Mouse (Mus musculus) heart, embryonic 13.5 days (tissue): ENCODE measurements at regions not wholly inside any gene's neighbourhood (a gene's known extent, or its start where the extent isn't known, plus 50 kb on each side); places are given as distances from the start of the nearest gene placed in this dataset.
"Not testable (repeated sequence)": the region's sequence is repeated elsewhere in the genome, so short reads cannot be mapped to it uniquely, and the experiment has no call there.

Source experiments
- ATAC-seq: fragments of 200-750 bp; cut with Nextera tagmentation; 2 replicates; pipeline ENCODE4 v1.8.0; 2017; ENCODE audit warnings: moderate TSS enrichment; ENCODE audit not compliant: insufficient number of reproducible peaks, low FRiP score, low TSS enrichment; ENCODE audit errors: extremely low read depth
- H3K27ac ChIP-seq: fragments of 300-500 bp; sonication (generic); replicated peaks from 2 replicates; pipeline ENCODE4 v1.5.1; 2015; ENCODE audit warnings: moderate library complexity, mild to moderate bottlenecking, inconsistent platforms
- H3K27me3 ChIP-seq: fragments of 300-500 bp; sonication (generic); replicated peaks from 2 replicates; pipeline ENCODE4 v1.6.1; 2015; ENCODE audit warnings: mild to moderate bottlenecking, inconsistent platforms
- H3K36me3 ChIP-seq: fragments of 300-500 bp; sonication (generic); 2 replicates; pipeline ENCODE4 v1.6.1; 2015; ENCODE audit warnings: mild to moderate bottlenecking, inconsistent platforms
- H3K4me1 ChIP-seq: fragments of 300-500 bp; sonication (generic); 2 replicates; pipeline ENCODE4 v1.6.1; 2015; ENCODE audit warnings: inconsistent platforms
- H3K4me2 ChIP-seq: fragments of 300-500 bp; sonication (generic); 2 replicates; pipeline ENCODE4 v1.6.1; 2015; ENCODE audit warnings: inconsistent platforms, mild to moderate bottlenecking, moderate library complexity
- H3K4me3 ChIP-seq: fragments of 300-500 bp; sonication (generic); 2 replicates; pipeline ENCODE4 v1.5.1; 2015; ENCODE audit warnings: moderate library complexity, mild to moderate bottlenecking, inconsistent platforms
- H3K9ac ChIP-seq: fragments of 300-500 bp; sonication (generic); 2 replicates; pipeline ENCODE4 v1.6.1; 2015; ENCODE audit warnings: inconsistent platforms, mild to moderate bottlenecking, moderate library complexity
- H3K9me3 ChIP-seq: fragments of 300-500 bp; sonication (generic); 2 replicates; pipeline ENCODE4 v1.6.1; 2016; ENCODE audit warnings: inconsistent platforms
- WGBS: fragments of 180-500 bp; shearing (Covaris S2); methylation state at CpG from one replicate; pipeline ENCODE4 v1.1.7; 2015; ENCODE audit warnings: mixed read lengths; 5-methylcytosine and 5-hydroxymethylcytosine counted together

DNA sequence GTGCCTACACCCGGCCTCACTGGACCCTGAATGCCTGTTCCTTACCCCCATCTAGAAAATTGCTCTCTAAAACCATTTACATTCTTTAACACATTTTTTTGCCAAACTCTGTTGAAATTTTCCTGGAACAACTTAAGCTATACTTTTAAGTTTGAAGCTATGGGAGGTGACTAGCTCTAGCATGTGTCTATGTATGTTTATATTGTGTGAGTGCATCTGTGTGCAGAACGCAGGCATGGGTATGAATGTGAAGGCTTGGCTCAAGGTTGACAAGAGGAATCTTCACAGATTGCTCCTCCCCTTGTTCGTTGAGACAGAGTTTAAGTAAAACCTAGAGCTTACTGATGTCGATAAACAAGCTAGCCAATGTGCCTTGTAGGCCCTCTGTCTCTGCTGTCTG is 135.4 kb downstream of the Rdh14 start:
- Histone ChIP-seq H3K27me3 (no peaks in the 10 kb centered on the region), H3K36me3 (no peaks in the 10 kb centered on the region), H3K27ac (no peak overlapping the region), H3K9me3 (no peaks in the 10 kb centered on the region), H3K4me3 (no peak overlapping the region), H3K4me2 (no peak overlapping the region), H3K9ac (no peak overlapping the region), H3K4me1 (peaks cover 10% of the 10 kb centered on the region)
- no peak for ATAC-seq
- WGBS = 60% methylated on average over 4 of the region's 4 CpGs

DNA sequence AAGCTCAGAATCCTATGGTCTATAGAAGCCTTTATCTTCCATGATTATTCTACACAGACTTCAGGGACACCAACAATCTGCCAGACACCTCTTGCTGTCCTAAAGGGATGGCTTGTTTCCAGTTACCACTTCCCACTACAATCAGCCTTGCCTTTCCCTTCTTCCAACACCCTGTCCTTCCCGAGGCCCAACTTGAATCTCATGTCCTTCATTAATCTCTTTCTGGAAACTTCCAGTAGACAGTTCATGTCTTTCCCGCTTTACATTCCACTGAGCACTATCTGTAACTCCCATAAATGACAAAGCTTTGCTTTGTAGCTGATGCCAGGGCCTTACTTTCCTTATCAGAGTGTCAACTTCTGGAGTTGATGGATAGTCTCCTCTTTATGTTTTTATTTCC is 138.5 kb downstream of the Rdh14 start:
- no peaks in the 10 kb centered on the region for H3K36me3 ChIP-seq
- peaks cover 10% of the 10 kb centered on the region for H3K4me1 ChIP-seq
- no peak for ATAC-seq
- H3K9me3 ChIP-seq = no peaks in the 10 kb centered on the region
- H3K27me3 ChIP-seq = no peaks in the 10 kb centered on the region
- WGBS = 30% methylated on average over 2 of the region's 2 CpGs
- H3K4me3 ChIP-seq = no peak overlapping the region
- no peak overlapping the region for H3K27ac ChIP-seq
- H3K9ac ChIP-seq = no peak overlapping the region
- H3K4me2 ChIP-seq = no peak overlapping the region

DNA sequence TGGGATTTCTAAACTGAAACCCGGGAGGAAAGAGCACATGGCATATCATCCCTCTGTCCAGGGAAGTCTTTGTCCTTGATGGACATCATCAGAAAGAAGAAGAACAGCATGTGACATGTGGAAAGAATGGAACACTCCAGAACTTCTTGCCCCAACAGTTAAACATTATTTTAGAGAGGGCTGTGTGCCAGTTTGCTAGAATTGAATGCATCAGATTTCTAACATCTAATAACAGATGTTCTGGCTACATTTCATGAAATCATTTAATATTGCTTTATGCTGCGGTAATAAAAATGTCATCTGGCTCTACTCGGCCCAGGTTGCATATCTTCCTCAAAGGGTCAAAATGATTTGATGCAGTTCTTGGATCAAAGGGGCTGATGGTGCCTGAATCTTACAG is 140.4 kb downstream of the Rdh14 start:
- Histone ChIP-seq H3K4me3 (no peak overlapping the region), H3K27me3 (no peaks in the 10 kb centered on the region), H3K27ac (no peak overlapping the region), H3K4me2 (no peak overlapping the region), H3K4me1 (no peaks in the 10 kb centered on the region; the same call in none of the 2 replicates), H3K36me3 (no peaks in the 10 kb centered on the region), H3K9me3 (no peaks in the 10 kb centered on the region), H3K9ac (no peak overlapping the region)
- no peak for ATAC-seq
- WGBS = 73% methylated on average over 3 of the region's 3 CpGs

DNA sequence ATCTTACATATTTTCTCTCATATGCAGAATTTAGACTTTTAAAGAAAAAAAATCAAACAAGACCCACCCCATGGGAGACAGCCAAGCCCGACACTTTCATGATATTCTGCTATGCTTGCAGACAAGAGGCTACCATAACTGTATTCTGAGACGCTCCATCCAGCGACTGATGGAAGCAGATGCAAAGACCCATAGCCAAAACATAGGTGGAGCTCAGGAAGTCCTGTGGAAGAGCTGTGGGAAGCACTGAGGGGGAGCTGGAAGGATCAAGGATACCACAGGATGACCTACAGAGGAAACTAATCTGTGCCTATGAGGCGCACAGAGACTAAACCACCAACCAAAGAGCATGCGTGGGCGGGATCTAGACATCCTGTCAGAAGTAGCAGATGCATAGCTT is 143.4 kb downstream of the Rdh14 start:
- ATAC-seq = no peak
- Histone ChIP-seq H3K4me3 (no peak overlapping the region), H3K9me3 (no peaks in the 10 kb centered on the region), H3K9ac (no peak overlapping the region), H3K27me3 (no peaks in the 10 kb centered on the region), H3K36me3 (no peaks in the 10 kb centered on the region), H3K27ac (no peak overlapping the region), H3K4me1 (no peaks in the 10 kb centered on the region; the same call in 1 of the 2 replicates), H3K4me2 (no peak overlapping the region)
- 79% methylated on average over 6 of the region's 6 CpGs for WGBS

DNA sequence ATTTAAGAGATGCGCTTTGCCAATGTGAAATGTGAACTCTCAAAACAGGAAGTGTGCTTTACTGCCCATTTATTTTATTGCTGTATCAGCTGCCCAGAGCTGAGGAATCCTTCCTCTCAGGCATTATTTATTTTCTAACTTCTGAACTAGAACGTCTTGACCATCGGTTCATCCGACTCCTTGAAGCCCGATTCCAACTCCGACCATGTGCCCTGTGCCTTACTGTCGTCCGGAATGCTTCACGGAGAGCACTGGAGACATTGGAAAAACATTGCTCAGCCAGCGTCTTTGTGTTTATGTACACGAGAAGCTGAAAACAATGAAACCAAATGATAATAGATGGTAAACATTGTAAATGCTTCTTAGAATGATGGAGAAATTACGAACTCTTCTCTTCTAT is 145.7 kb downstream of the Rdh14 start:
- Histone ChIP-seq H3K4me1 (no peaks in the 10 kb centered on the region), H3K4me3 (no peak overlapping the region), H3K4me2 (no peak overlapping the region), H3K27ac (no peak overlapping the region), H3K9ac (no peak overlapping the region), H3K9me3 (no peaks in the 10 kb centered on the region), H3K36me3 (no peaks in the 10 kb centered on the region), H3K27me3 (no peaks in the 10 kb centered on the region)
- WGBS = 69% methylated on average over 12 of the region's 12 CpGs
- no peak for ATAC-seq

DNA sequence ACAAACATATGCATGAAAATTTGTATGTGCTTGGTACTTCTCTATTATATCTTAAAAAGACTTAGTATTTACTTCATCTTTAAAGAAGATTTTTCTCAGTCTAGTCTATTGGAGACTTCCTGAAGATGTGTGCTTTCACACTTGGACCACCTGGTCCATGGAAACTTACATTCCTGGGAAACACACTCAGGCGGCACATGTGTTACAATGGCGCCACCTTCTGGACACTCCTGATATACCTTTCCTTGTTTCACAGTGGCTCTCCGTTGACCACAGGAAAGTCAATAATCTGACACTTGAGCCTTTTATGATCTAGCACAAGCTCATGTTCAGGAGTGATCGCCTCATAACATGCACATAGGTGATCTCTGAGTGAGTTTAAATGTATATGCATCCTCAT is 146.5 kb downstream of the Rdh14 start:
- Histone ChIP-seq H3K4me1 (no peaks in the 10 kb centered on the region), H3K9me3 (no peaks in the 10 kb centered on the region), H3K36me3 (no peaks in the 10 kb centered on the region), H3K4me3 (no peak overlapping the region), H3K27ac (no peak overlapping the region), H3K4me2 (no peak overlapping the region), H3K27me3 (no peaks in the 10 kb centered on the region), H3K9ac (no peak overlapping the region)
- WGBS = 2% methylated on average over 4 of the region's 4 CpGs
- no peak for ATAC-seq

DNA sequence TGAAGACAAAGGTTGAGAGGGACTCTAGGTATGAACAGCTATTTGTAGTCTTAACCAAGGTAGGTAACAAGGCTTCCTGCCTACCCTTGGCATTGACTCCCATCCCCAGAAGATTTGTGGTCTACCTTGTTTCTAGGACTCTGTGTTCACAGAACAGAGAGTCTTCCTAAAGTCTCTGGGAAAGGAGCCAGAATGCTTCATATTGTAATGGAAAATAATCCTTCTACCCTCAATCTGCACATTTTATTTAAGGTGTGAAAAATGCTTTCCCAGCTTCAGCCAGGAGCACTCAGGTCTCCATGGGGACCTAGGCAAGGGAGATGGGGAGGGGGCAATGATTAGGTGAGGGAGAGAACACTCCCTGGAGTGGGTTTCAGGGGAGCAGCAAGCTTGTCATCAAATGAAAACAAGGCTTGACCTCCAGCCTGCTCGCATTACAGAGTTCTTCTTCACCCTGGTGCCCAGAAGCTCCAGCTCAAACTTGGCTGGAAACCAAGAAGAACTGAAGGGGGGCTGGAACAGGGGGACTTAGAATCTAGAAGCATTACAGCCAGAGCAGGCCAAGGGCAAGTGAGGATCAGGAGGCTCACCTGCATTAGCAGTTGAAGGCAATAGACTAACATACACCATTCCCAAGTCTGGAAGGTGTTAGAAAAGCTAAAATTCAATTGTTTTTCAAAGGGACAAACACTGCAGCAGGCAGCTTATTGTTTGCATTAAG is 159.1 kb downstream of the Rdh14 start:
- ATAC-seq = no peak
- no peaks in the 10 kb centered on the region for H3K9me3 ChIP-seq
- no peaks in the 10 kb centered on the region for H3K4me1 ChIP-seq
- no peak overlapping the region for H3K4me3 ChIP-seq
- H3K27ac ChIP-seq = no peak overlapping the region
- H3K36me3 ChIP-seq = no peaks in the 10 kb centered on the region
- no peak overlapping the region for H3K9ac ChIP-seq
- H3K27me3 ChIP-seq = no peaks in the 10 kb centered on the region
- no peak overlapping the region for H3K4me2 ChIP-seq
- 26% methylated on average over 1 of the region's 1 CpGs for WGBS

DNA sequence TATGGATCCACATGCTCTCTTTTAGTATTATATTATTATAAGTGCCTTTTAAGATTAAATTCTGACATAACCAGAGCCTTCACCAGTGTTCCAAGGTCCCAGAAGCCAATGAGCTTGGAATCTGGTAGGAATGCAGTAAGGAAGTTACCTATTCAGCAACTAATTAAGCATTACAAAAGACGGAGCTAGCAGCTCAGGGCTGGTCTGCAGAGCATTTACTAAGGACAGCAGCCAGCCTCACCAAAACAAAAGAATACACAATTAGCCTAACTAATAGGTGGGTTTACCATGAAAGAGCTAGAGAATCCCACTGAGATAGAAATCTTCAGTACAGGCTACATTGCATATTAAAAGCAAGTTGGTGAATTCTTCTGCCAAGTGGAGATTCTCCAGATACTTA is 164.1 kb downstream of the Rdh14 start:
- H3K36me3 ChIP-seq, H3K4me1 ChIP-seq, H3K27me3 ChIP-seq, H3K27ac ChIP-seq, H3K4me3 ChIP-seq, H3K9ac ChIP-seq, H3K4me2 ChIP-seq, ATAC-seq, H3K9me3 ChIP-seq: not testable (repeated sequence)
- WGBS = 82% methylated on average over 1 of the region's 1 CpGs

DNA sequence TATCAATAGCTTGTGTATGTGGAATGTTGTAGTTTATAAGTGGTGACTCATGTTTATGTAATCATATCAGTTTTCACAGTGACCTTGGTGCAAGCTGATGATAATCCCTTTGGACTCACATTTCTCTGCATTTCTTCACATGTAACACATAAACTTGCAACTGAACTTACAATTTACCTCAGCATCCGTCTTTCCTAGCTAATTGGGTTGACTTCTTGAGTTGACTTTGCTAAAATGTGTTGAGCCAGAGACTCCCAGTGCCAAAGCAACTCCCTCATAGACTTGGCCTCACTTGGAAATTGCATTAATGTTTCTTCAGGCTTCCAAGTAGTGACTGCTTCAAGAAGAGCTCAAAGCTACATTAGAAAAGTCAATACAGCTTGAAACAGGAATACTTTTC is 172.4 kb downstream of the Rdh14 start:
- no peak overlapping the region for H3K27ac ChIP-seq
- H3K4me3 ChIP-seq = no peak overlapping the region
- no peaks in the 10 kb centered on the region for H3K9me3 ChIP-seq
- H3K36me3 ChIP-seq = no peaks in the 10 kb centered on the region
- no peaks in the 10 kb centered on the region for H3K27me3 ChIP-seq
- WGBS = 45% methylated on average over 1 of the region's 1 CpGs
- ATAC-seq = no peak
- H3K4me1 ChIP-seq = no peaks in the 10 kb centered on the region; the same call in 1 of the 2 replicates
- H3K4me2 ChIP-seq = no peak overlapping the region
- H3K9ac ChIP-seq = no peak overlapping the region

DNA sequence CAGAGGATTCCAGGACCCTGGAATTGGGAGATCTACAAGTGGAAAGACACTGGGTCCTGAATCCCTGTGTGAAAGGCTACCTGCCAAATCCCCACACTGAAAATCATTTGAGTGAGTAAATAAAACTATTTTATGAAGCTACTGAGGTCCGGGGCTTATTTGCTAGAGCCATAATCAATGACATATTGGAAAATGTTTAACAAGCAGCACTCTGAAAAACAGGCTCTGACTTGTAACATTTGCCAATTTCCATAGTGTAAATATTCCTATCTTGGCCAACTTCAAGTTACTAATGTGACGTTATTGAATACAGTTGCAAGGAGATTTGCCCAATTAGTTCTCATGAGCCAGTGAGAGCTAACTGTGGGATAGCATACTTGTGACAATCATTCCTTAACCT is 177.3 kb downstream of the Rdh14 start:
- H3K4me1 ChIP-seq = no peaks in the 10 kb centered on the region
- 80% methylated on average over 2 of the region's 2 CpGs for WGBS
- no peak overlapping the region for H3K9ac ChIP-seq

DNA sequence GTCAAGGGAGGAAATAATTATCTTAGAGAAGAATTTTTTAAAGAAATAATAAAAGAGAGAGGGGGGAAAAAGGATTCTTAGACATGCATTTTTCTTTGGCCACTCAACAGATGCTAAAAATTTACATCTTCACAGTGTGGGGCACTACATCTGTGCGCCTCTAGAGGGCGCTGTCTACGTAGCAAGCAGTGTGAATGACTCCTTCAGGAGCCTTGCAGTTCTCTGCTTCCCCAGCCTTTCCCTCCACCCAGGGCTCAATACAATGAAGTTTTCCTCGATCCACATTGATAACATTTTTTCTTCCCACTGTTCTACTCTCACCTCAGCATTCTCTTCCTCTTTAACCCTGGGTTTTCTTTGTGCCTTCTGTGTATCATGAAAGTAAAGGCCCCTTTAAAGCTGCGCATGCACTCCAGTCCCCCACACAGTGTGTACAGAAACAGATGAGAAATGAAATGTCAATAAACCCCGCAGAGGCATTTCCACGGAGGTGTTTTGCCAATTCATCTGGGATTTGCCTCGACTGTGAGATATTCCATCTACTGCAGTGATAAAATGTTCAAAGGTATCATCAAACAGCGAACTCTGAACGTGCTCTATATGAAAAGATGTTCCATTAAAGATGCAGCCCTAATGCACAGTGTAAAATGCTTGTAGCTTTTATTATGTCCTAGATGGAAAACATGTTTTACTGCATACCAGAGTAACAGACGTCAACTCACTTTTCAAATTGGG is 181.2 kb downstream of the Rdh14 start:
- H3K27ac ChIP-seq = no peak overlapping the region
- no peak overlapping the region for H3K9ac ChIP-seq
- H3K4me1 ChIP-seq = no peaks in the 10 kb centered on the region
- H3K4me3 ChIP-seq = no peak overlapping the region
- no peaks in the 10 kb centered on the region for H3K9me3 ChIP-seq
- H3K36me3 ChIP-seq = no peaks in the 10 kb centered on the region
- H3K4me2 ChIP-seq = no peak overlapping the region
- H3K27me3 ChIP-seq = no peaks in the 10 kb centered on the region
- ATAC-seq = no peak
- WGBS = 49% methylated on average over 11 of the region's 11 CpGs

More for the DNA sequence above, 177.3 kb downstream of the Rdh14 start:
- Histone ChIP-seq H3K4me3 (no peak overlapping the region), H3K27ac (no peak overlapping the region), H3K36me3 (no peaks in the 10 kb centered on the region), H3K4me2 (no peak overlapping the region), H3K27me3 (no peaks in the 10 kb centered on the region), H3K9me3 (no peaks in the 10 kb centered on the region)
- no peak for ATAC-seq

DNA sequence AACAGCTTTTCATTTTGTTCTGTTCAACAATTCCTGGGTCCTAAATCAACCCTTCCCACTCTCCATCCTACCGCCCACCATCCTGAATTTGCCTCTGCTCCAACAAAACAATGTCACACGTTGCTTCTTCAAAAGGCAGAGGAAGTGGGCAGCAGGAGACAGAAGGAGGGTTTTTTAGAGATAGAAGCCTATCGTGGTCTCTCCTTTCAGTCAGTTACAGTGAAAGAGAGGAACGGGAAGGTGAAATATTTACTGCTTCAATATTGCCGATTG is 181.7 kb downstream of the Rdh14 start:
- no peaks in the 10 kb centered on the region for H3K27me3 ChIP-seq
- no peak overlapping the region for H3K27ac ChIP-seq
- no peak for ATAC-seq
- H3K4me1 ChIP-seq = no peaks in the 10 kb centered on the region
- H3K36me3 ChIP-seq = no peaks in the 10 kb centered on the region
- H3K9ac ChIP-seq = no peak overlapping the region
- no peaks in the 10 kb centered on the region for H3K9me3 ChIP-seq
- H3K4me2 ChIP-seq = no peak overlapping the region
- H3K4me3 ChIP-seq = no peak overlapping the region
- 47% methylated on average over 5 of the region's 5 CpGs for WGBS
